In the genomic region with DNA sequence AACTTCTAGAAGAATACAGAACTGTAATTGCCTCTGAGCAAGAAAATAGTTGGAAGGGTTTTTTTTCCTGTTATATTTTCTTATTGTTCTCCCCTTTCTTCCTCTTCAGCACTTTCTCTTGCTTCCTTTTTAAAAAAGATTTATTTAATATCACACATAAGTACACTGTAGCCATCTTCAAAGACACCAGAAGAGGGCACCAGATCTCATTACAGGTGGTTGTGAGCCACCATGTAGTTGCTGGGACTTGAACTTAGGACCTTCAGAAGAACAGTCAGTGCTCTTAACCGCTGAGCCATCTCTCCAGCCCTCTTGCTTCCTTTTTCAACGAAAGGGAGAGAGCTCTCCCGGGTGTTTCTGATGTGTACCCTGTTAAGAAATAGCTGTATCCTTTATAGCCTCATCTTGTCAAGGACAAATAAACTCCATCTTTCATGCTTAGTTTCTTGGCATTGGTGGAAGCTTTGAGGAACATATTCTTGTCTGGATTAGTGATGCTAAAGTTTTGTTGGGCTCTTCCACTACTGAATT, we compare ENCODE assay signal across 23 mouse cellular contexts.
A peak's percentile ranks its signal among the peaks of the same experiment; 100 is the strongest.
DNase-seq lines count a peak whose midpoint lies in the region; ATAC-seq and TF ChIP-seq lines count a peak whose summit lies in the region.
"Had no signal": no experiment of that assay in that cellular context is flagged by ENCODE, and none has a peak within 500 bp of the region (broad histone marks: within the 10 kb centered on the region; RNA-seq: fewer than 3 reads in every experiment).

No protein-coding gene starts in this region.

- H3K4me3 ChIP-seq in forebrain, postnatal 0 days (ENCODE audit: low read depth, low read length): no peak overlapping the region
- H3K4me3 ChIP-seq in forebrain, embryonic 10.5 days: no peak overlapping the region
- no peak overlapping the region for H3K4me3 ChIP-seq in layer of hippocampus, adult 2 months
- no peak overlapping the region for H3K4me3 ChIP-seq in stomach, postnatal 0 days (ENCODE audit: low read depth, low read length)
- no peak overlapping the region for H3K4me3 ChIP-seq in liver, embryonic 12.5 days
- H3K4me3 ChIP-seq: embryonic facial prominence, embryonic 10.5 days; forebrain, embryonic 12.5 days; hindbrain, embryonic 13.5 days; kidney, embryonic 15.5 days; midbrain, embryonic 10.5 days; neural tube, embryonic 12.5 days had no signal

- 0 out of 2 replicates have a peak, but pooled peaks have one; percentile 4 for TF ChIP-seq CTCF in forebrain, postnatal 0 days (IDR thresholded peaks at IDR 0.05; ENCODE audit: low read depth)
- TF ChIP-seq CTCF in layer of hippocampus, adult 2 months (conservative IDR thresholded peaks at IDR 0.05): peak; percentile 60
- peak; percentile 38 for TF ChIP-seq CTCF in stomach, postnatal 0 days (IDR thresholded peaks at IDR 0.05; ENCODE audit: low read depth)

- no peak for TF ChIP-seq EP300 in stomach, postnatal 0 days (optimal IDR thresholded peaks at IDR 0.05)

- no peaks in the 10 kb centered on the region for H3K36me3 ChIP-seq in forebrain, postnatal 0 days (ENCODE audit: insufficient read depth)
- no peaks in the 10 kb centered on the region for H3K36me3 ChIP-seq in forebrain, embryonic 10.5 days (replicated peaks)
- no peaks in the 10 kb centered on the region for H3K36me3 ChIP-seq in stomach, postnatal 0 days (ENCODE audit: control insufficient read depth, insufficient read depth, low read length)
- no peaks in the 10 kb centered on the region for H3K36me3 ChIP-seq in liver, embryonic 12.5 days
- H3K36me3 ChIP-seq: embryonic facial prominence, embryonic 10.5 days; forebrain, embryonic 12.5 days; G1E; hindbrain, embryonic 13.5 days; kidney, embryonic 15.5 days; midbrain, embryonic 10.5 days; neural tube, embryonic 12.5 days had no signal

- no peak overlapping the region for H3K27ac ChIP-seq in forebrain, postnatal 0 days (ENCODE audit: low read depth, low read length)
- H3K27ac ChIP-seq in forebrain, embryonic 10.5 days: no peak overlapping the region
- no peak overlapping the region for H3K27ac ChIP-seq in layer of hippocampus, adult 2 months
- no peak overlapping the region for H3K27ac ChIP-seq in stomach, postnatal 0 days (replicated peaks)
- no peak overlapping the region for H3K27ac ChIP-seq in liver, embryonic 12.5 days
- H3K27ac ChIP-seq: embryonic facial prominence, embryonic 10.5 days; forebrain, embryonic 12.5 days; hindbrain, embryonic 13.5 days; kidney, embryonic 15.5 days; midbrain, embryonic 10.5 days; neural tube, embryonic 12.5 days had no signal

- no peaks in the 10 kb centered on the region for H3K9me3 ChIP-seq in forebrain, postnatal 0 days (ENCODE audit: low read length)
- no peaks in the 10 kb centered on the region for H3K9me3 ChIP-seq in forebrain, embryonic 10.5 days
- H3K9me3 ChIP-seq in stomach, postnatal 0 days (ENCODE audit: control insufficient read depth, low read length): no peaks in the 10 kb centered on the region
- H3K9me3 ChIP-seq in liver, embryonic 12.5 days (replicated peaks): no peaks in the 10 kb centered on the region
- H3K9me3 ChIP-seq: embryonic facial prominence, embryonic 10.5 days; forebrain, embryonic 12.5 days; hindbrain, embryonic 13.5 days; kidney, embryonic 15.5 days; midbrain, embryonic 10.5 days; neural tube, embryonic 12.5 days had no signal

- WGBS in forebrain, postnatal 0 days: 75% methylated on average over 3 of the region's 3 CpGs
- WGBS in forebrain, embryonic 10.5 days: 75% methylated on average over 3 of the region's 3 CpGs
- 82% methylated on average over 3 of the region's 3 CpGs for WGBS in stomach, postnatal 0 days
- WGBS in liver, embryonic 12.5 days (ENCODE audit: insufficient replicate concordance): 47% methylated on average over 3 of the region's 3 CpGs

- H3K9ac ChIP-seq in forebrain, postnatal 0 days: no peak overlapping the region
- no peak overlapping the region for H3K9ac ChIP-seq in stomach, postnatal 0 days (ENCODE audit: low read length)
- no peak overlapping the region for H3K9ac ChIP-seq in liver, embryonic 12.5 days
- H3K9ac ChIP-seq: forebrain, embryonic 12.5 days; hindbrain, embryonic 13.5 days; kidney, embryonic 15.5 days; neural tube, embryonic 12.5 days had no signal

- no peaks in the 10 kb centered on the region for H3K4me1 ChIP-seq in forebrain, postnatal 0 days (ENCODE audit: insufficient read depth)
- peaks cover 4% of the 10 kb centered on the region; the same call in 1 of the 2 replicates for H3K4me1 ChIP-seq in forebrain, embryonic 10.5 days
- no peaks in the 10 kb centered on the region for H3K4me1 ChIP-seq in stomach, postnatal 0 days (replicated peaks; ENCODE audit: control insufficient read depth, insufficient read depth)
- no peaks in the 10 kb centered on the region for H3K4me1 ChIP-seq in liver, embryonic 12.5 days
- H3K4me1 ChIP-seq: embryonic facial prominence, embryonic 10.5 days; forebrain, embryonic 12.5 days; hindbrain, embryonic 13.5 days; midbrain, embryonic 10.5 days; neural tube, embryonic 12.5 days had no signal

- no peak overlapping the region for H3K4me2 ChIP-seq in forebrain, postnatal 0 days (ENCODE audit: low read depth)
- no peak overlapping the region for H3K4me2 ChIP-seq in stomach, postnatal 0 days (replicated peaks; ENCODE audit: low read depth)
- no peak overlapping the region for H3K4me2 ChIP-seq in liver, embryonic 12.5 days
- H3K4me2 ChIP-seq: forebrain, embryonic 12.5 days; hindbrain, embryonic 13.5 days; kidney, embryonic 15.5 days; liver, embryonic 11.5 days; neural tube, embryonic 12.5 days had no signal

- no peak for DNase-seq in forebrain, postnatal 0 days
- no peak for DNase-seq in forebrain, embryonic 10.5 days (ENCODE audit: extremely low spot score, low spot score)
- no peak for DNase-seq in layer of hippocampus, adult 2 months (ENCODE audit: low spot score in 2 of 2)
- no peak for DNase-seq in layer of hippocampus, adult 11-12 months (ENCODE audit: low spot score)
- DNase-seq in ES-CJ7 (ENCODE audit: low read depth, low spot score): peak; percentile 43
- DNase-seq in stomach, postnatal 0 days (ENCODE audit: low spot score): no peak
- DNase-seq: adrenal gland, adult 8-10 months; cerebellum, adult 9-10 months; gastrocnemius, postnatal 14 days; lung, adult 2 months; lung, postnatal 4 days; right cerebral cortex, postnatal 4 days; thymus, postnatal 14 days had no signal

- ATAC-seq in forebrain, postnatal 0 days: no peak
- ATAC-seq in stomach, postnatal 0 days (ENCODE audit: low FRiP score, low TSS enrichment): no peak
- no peak for ATAC-seq in liver, embryonic 12.5 days
- ATAC-seq: intestine, embryonic 16.5 days had no signal

- no peaks in the 10 kb centered on the region for H3K27me3 ChIP-seq in forebrain, postnatal 0 days (ENCODE audit: insufficient read depth, low read length)
- H3K27me3 ChIP-seq in forebrain, embryonic 10.5 days (ENCODE audit: poor library complexity, severe bottlenecking): no peaks in the 10 kb centered on the region
- H3K27me3 ChIP-seq in stomach, postnatal 0 days (ENCODE audit: control insufficient read depth, insufficient read depth, low read length): no peaks in the 10 kb centered on the region
- H3K27me3 ChIP-seq in liver, embryonic 12.5 days (replicated peaks): no peaks in the 10 kb centered on the region
- H3K27me3 ChIP-seq: forebrain, embryonic 12.5 days; hindbrain, embryonic 13.5 days; kidney, embryonic 15.5 days; neural tube, embryonic 12.5 days had no signal

Comparison
In these comparisons a context has a peak if more than half of its experiments do, and no peak if none do; other contexts are left out.
1. CTCF ChIP-seq: peak in every context shown above with its lines; median percentile 60 in layer of hippocampus, adult 2 months; 38 in stomach, postnatal 0 days; 4 in forebrain, postnatal 0 days.